Mouse (Mus musculus) heart, adult 9 months (tissue): ENCODE data around the gene Gm4353.
A peak's percentile ranks its signal among the peaks of the same experiment; 100 is the strongest.

ENCODE experiments used
- DNase-seq, 2 experiments: peaks; one replicate each; pipeline ENCODE4 v3.0.0; 2022; ENCODE audit warnings: low spot score in 2 of 2

Gene Gm4353

DNA sequence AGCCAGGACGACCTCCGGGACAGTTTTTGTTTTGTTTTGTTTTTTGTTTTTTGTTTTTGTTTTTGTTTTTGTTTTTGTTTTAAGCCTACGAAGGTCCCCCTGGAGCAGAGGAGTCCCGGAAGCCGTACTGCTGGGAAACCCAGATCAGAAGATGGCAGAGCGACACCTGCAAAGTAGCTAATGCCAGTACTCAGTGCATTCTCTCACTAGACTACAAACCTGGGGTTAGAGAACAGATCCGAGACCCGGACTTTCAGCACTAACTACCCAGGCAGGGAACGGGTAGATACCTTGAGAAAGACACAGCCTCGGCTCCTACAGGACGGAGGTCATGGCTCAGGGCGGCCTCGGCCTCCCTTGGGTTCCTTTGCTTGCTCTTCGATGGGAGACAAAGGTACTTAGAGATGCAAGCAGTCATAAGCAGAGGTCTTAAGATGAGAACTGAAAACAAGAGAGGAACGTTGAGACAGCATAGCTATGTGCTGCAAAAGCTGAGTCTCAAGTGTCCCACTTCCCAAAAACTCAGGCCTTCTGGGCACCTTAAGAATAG is 43.9 kb downstream of the Gm4353 start:
- no peak for DNase-seq

GRCm38 (mm10) chr7:116039538-116040466 is 44.6 kb downstream of the Gm4353 start:
- DNase-seq, result peak; percentile 76 to 84

- no peak for DNase-seq
Observed at GRCm38 (mm10) chr7:116039196-116039537, 45.3 kb downstream of the Gm4353 start, which contains the start of gene 1110004F10Rik. Gene 1110004F10Rik, plus strand, starts transcription at chr7:116039397.

DNA sequence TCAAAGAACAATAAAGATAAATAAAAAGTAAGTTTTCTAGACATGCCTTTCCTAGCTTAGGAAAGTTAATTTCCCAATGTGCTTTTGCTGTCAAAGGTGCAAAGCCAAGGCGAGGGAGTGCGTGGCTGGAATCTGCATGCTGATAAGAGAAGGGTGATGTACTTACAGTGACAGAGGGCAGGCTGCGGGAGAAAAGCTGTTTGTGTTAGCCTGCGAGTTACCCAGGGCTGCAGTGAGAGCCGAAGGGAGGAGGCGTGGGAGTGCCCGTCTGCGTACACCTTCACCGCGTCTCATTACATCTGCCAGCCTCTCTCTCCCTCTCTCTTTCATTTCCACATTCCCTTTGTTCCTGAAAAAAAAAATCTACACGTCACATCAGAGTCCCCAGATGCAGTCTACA is 45.9 kb downstream of the Gm4353 start, which contains the start of gene Sox6:
Sox6 (minus strand) TSS at position 286 of the 400 bp plus-strand sequence.
- no peak for DNase-seq

DNA sequence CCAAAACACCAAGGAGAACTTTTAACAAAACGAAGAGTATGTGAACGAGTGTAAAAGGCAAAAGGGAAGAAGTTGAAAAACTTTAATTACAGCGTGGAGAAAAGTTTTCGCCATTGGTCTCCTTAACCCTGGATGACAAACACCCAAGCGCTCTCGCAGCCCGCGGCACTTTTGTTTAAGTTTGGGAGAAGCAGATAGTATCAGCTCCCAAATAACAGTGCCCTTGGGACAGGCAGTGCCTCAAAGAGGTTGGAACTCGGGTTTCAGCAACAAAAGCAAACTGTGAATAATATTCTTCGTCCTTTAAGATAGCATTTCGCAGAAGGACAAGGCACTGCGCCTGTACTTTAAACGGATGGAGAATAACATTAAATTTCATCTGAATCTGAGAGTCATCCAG is 46.4 kb downstream of the Gm4353 start:
- DNase-seq, result no peak

GRCm38 (mm10) chr7:116036591-116037555 is 47.6 kb downstream of the Gm4353 start:
- no peak for DNase-seq

DNA sequence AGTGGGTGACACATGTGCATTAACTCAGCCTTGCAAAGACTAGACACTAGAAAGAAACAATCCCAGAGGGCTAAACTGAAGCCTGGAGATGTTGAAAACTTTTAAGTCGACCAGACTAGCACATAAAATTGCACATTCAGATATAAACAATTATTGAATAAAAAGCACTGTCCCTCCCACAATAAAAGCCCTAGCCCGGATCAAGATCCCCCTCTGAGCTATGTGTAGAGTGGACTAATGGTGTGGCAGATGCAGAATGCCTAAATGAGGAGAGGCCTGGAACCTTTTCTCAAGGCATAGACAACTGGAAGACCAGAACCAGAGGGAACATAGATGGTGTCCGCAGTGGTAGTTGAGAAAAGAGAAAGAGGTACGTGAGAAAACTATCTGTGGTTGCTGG is 48.9 kb downstream of the Gm4353 start:
- no peak for DNase-seq

DNA sequence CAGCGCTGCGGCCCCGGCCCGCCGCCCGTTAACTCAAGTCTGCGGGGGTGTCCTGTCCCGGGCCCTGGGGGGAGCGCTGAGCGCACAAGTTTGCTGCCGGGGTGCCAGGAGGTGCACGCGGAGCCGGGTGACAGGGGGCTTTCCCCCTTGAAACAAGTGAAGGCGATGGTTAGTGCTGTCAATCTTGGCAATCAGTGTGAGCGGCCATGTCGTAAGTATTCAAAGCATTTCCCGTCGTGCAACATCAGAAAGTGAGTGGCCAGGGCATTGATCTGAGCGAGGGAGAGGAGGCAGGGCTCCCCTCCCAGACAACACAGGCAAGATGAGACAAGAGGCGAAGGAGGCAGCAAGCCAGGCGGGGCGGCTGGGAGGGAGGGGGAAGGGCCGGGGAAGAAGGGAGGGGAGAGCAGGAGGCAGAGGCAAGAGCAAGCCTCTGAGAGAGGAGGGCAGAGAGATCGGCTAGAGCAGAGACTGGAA is 50.1 kb downstream of the Gm4353 start:
- peak; percentile 52 to 56 for DNase-seq

DNA sequence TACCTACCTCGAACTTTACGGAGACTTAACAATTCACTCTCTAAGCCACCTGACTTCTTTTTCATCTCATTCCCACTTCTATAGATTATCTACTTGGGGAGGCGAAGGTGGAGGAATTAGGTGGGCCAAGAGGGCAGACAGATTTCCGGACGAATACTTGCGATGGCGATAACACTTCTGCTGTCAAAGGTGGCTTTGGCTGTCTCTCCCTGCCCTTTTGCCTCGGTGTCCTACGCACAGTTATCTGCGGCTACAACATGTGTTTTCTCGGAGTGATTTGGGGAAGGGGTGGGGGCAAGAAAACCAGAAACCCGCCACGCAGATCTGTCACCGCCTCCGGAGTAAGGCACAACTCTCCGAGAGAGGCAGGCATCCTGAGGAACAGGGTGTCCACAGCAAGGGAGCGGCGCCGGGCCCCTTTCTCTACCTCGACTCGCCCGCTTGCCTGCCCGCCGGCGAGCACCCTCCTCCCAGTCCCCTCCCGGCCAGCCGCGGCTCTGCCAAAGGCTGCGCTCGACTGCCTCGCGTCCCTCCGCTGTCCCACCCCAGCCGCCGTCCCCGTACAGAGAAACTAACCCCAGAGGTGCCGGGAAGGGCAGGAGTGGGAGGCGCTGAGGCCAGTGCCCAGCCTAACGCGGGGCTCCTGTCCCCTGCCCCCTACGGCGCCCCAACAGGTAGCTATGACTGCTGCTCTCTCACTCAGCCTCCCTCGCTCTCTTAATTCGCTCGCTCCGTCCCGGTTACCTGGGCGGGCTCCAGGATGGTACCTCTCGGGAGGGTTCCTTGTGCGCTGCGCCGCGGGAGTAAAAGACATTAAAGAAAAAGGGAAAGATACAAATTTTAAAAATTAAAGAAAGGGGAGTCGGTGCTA is 50.8 kb downstream of the Gm4353 start:
- DNase-seq, result peak; percentile 63 to 69
